ENCODE assay signal across 10 mouse cellular contexts in the genomic region with DNA sequence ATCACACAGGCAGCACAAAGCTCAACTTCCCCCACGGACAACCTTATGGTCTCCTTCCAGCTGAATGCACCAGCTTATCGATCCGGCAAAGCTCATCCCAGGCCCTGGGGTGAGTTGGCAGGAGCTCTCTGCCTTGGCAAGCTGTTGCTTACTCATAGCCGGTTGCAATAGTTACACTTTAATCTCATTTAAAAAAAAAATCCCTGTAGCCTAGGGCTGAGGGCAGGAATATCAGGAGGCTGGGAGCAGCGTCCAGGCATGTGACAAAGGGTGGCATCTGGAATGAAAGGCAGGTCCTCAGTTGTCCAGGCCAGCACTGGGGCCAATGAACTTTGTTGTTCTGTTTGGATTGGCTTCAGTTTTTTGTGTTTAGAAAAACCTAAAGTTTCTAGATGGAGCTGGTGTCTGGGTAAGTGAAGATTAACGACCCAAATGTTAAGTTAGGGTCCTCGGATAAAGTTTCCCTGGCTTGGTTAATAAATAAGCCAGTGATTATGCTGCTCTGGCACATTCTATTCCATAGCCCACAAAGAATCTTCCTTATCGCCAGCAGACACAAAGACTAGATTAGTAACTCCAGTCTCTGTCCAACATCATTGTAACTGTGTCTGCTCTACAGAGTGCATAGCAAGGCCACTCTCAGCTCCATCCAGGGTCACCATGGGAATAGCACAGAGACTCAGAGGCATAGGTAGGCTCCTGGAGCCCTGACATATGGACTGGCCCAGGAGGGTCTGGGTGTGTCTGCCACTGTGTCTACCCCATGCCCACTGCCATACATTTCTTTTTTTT. TPM values are rescaled to one million over a fixed set of nuclear protein-coding genes. Genes with fewer than 3 reads are reported as not detected.
DNase-seq lines count a peak whose midpoint lies in the region; ATAC-seq lines count a peak whose summit lies in the region.
"Had no signal": no experiment of that assay in that cellular context is flagged by ENCODE, and none has a peak within 500 bp of the region (broad histone marks: within the 10 kb centered on the region; RNA-seq: fewer than 3 reads in every experiment).

No protein-coding gene starts in this region.

- H3K4me3 ChIP-seq in forebrain, embryonic 15.5 days: no peak overlapping the region
- no peak overlapping the region for H3K4me3 ChIP-seq in forebrain, embryonic 16.5 days (replicated peaks; ENCODE audit: low read length)
- no peak overlapping the region for H3K4me3 ChIP-seq in intestine, embryonic 14.5 days (ENCODE audit: low read depth, low read length)
- H3K4me3 ChIP-seq: embryonic facial prominence, embryonic 12.5 days; limb, embryonic 10.5 days had no signal

- no peaks in the 10 kb centered on the region for H3K9me3 ChIP-seq in forebrain, embryonic 15.5 days
- H3K9me3 ChIP-seq in forebrain, embryonic 16.5 days (ENCODE audit: control insufficient read depth, low read length): no peaks in the 10 kb centered on the region
- H3K9me3 ChIP-seq in intestine, embryonic 14.5 days (ENCODE audit: control insufficient read depth, low read length): no peaks in the 10 kb centered on the region
- H3K9me3 ChIP-seq: embryonic facial prominence, embryonic 12.5 days; limb, embryonic 10.5 days had no signal

- H3K4me1 ChIP-seq in forebrain, embryonic 15.5 days: no peaks in the 10 kb centered on the region
- no peaks in the 10 kb centered on the region for H3K4me1 ChIP-seq in forebrain, embryonic 16.5 days (replicated peaks; ENCODE audit: control insufficient read depth, insufficient read depth, low read length)
- H3K4me1 ChIP-seq in intestine, embryonic 14.5 days (replicated peaks; ENCODE audit: control insufficient read depth, insufficient read depth, low read length): 0 out of 2 replicates have a peak, but pooled peaks cover 3% of the 10 kb centered on the region

- H3K9ac ChIP-seq in forebrain, embryonic 15.5 days (replicated peaks): no peak overlapping the region
- H3K9ac ChIP-seq in forebrain, embryonic 16.5 days (replicated peaks; ENCODE audit: low read depth, low read length): no peak overlapping the region
- no peak overlapping the region for H3K9ac ChIP-seq in intestine, embryonic 14.5 days (ENCODE audit: low read length)
- H3K9ac ChIP-seq: embryonic facial prominence, embryonic 12.5 days had no signal

- no peaks in the 10 kb centered on the region for H3K36me3 ChIP-seq in forebrain, embryonic 15.5 days
- H3K36me3 ChIP-seq in forebrain, embryonic 16.5 days (ENCODE audit: control insufficient read depth, insufficient read depth): no peaks in the 10 kb centered on the region
- no peaks in the 10 kb centered on the region for H3K36me3 ChIP-seq in intestine, embryonic 14.5 days (ENCODE audit: control insufficient read depth, insufficient read depth, low read length)
- H3K36me3 ChIP-seq: embryonic facial prominence, embryonic 12.5 days; limb, embryonic 10.5 days had no signal

- H3K4me2 ChIP-seq in forebrain, embryonic 15.5 days (replicated peaks): no peak overlapping the region
- no peak overlapping the region for H3K4me2 ChIP-seq in forebrain, embryonic 16.5 days (ENCODE audit: low read length)
- H3K4me2 ChIP-seq in intestine, embryonic 14.5 days (ENCODE audit: low read length): no peak overlapping the region
- H3K4me2 ChIP-seq: embryonic facial prominence, embryonic 12.5 days had no signal

- WGBS in forebrain, embryonic 15.5 days: 49% methylated on average over 8 of the region's 8 CpGs
- 40% methylated on average over 8 of the region's 8 CpGs for WGBS in forebrain, embryonic 16.5 days
- WGBS in intestine, embryonic 14.5 days: 59% methylated on average over 8 of the region's 8 CpGs

- DNase-seq in adrenal gland, postnatal 36 days: peak; percentile 49
- no peak for DNase-seq in intestine, embryonic 14.5 days (ENCODE audit: low spot score)
- DNase-seq in kidney, postnatal 4 days: peak; percentile 39 to 59
- no peak for DNase-seq in lung, postnatal 14 days
- DNase-seq in left cerebral cortex, adult 18-20 months (ENCODE audit: low spot score in 2 of 2): no peak
- no peak for DNase-seq in thymus, adult 18-20 months

- no peaks in the 10 kb centered on the region for H3K27me3 ChIP-seq in forebrain, embryonic 15.5 days
- no peaks in the 10 kb centered on the region for H3K27me3 ChIP-seq in forebrain, embryonic 16.5 days (replicated peaks; ENCODE audit: control insufficient read depth, insufficient read depth, low read length)
- H3K27me3 ChIP-seq in intestine, embryonic 14.5 days (replicated peaks; ENCODE audit: control insufficient read depth, insufficient read depth, low read length): no peaks in the 10 kb centered on the region
- H3K27me3 ChIP-seq: embryonic facial prominence, embryonic 12.5 days had no signal

- no peak overlapping the region for H3K27ac ChIP-seq in forebrain, embryonic 15.5 days (replicated peaks)
- no peak overlapping the region for H3K27ac ChIP-seq in forebrain, embryonic 16.5 days (ENCODE audit: low read length)
- H3K27ac ChIP-seq in intestine, embryonic 14.5 days (ENCODE audit: low read depth): no peak overlapping the region
- H3K27ac ChIP-seq: embryonic facial prominence, embryonic 12.5 days; limb, embryonic 10.5 days had no signal

- ATAC-seq in forebrain, embryonic 15.5 days (replicated peaks): 0 out of 2 replicates have a peak, but pooled peaks have one; percentile 23
- ATAC-seq in forebrain, embryonic 16.5 days: no peak; the same call in 1 of the 2 replicates
- ATAC-seq in intestine, embryonic 14.5 days (replicated peaks; ENCODE audit: low FRiP score, low TSS enrichment, low read depth): 0 out of 2 replicates have a peak, but pooled peaks have one; percentile 60

RNA-seq across cellular contexts. Expression of a gene that starts 38.9 kb away (rescaled TPM):
- polyA plus RNA-seq in forebrain, embryonic 15.5 days (2015; fragmentation: Nextera tagmentation; extraction: Ambion mirVana): 52.6 and 57.4 TPM in 2 replicates
- polyA plus RNA-seq in forebrain, embryonic 16.5 days (2015; fragmentation: Nextera tagmentation; extraction: Ambion mirVana): 51.2 TPM in 2 replicates
- 100 to 1,000 TPM; 111 to 119 TPM for total RNA-seq in adrenal gland, postnatal 36 days (2021)
- polyA plus RNA-seq in intestine, embryonic 14.5 days (2014; fragmentation: Nextera tagmentation; extraction: Ambion mirVana): 43.7 and 61.5 TPM in 2 replicates
- 10 to 100 TPM; 61.1 to 70.6 TPM for total RNA-seq in left cerebral cortex, adult 18-20 months (2021)

Comparison
In these comparisons a context has a peak if more than half of its experiments do, and no peak if none do; other contexts are left out.
1. DNase-seq: peak in adrenal gland, postnatal 36 days (2 of 2) and kidney, postnatal 4 days (2 of 2); none in intestine, embryonic 14.5 days (single experiment), lung, postnatal 14 days (single experiment), left cerebral cortex, adult 18-20 months (0 of 2) and thymus, adult 18-20 months (0 of 2).